Mouse (Mus musculus) frontal cortex, adult (tissue): ENCODE data around the gene Sez6l.

Source experiments
- ATAC-seq: cut with Nextera tagmentation; 2 replicates; pipeline ENCODE4 v1.9.2; 2017; ENCODE audit warnings: mild to moderate bottlenecking, moderate library complexity, mixed read lengths; ENCODE audit not compliant: low TSS enrichment

Gene Sez6l

GRCm38 (mm10) chr5:112391002-112391401 is 186.0 kb downstream of the Sez6l start:
- ATAC-seq, result no peak

GRCm38 (mm10) chr5:112389352-112389751 is 187.6 kb downstream of the Sez6l start:
- ATAC-seq, result peak; percentile 39; the same call in 1 of the 2 replicates

- no peak for ATAC-seq
These were observed 191.0 kb downstream of the Sez6l start for GRCm38 (mm10) chr5:112385973-112386372.

GRCm38 (mm10) chr5:112384805-112385472 is 192.0 kb downstream of the Sez6l start:
- no peak for ATAC-seq

GRCm38 (mm10) chr5:112382641-112383330 is 194.2 kb downstream of the Sez6l start:
- ATAC-seq, result peak; percentile 51

GRCm38 (mm10) chr5:112382042-112382441 is 194.9 kb downstream of the Sez6l start:
- ATAC-seq, result no peak

- ATAC-seq, result no peak
These were observed 195.8 kb downstream of the Sez6l start for GRCm38 (mm10) chr5:112381154-112381553.

GRCm38 (mm10) chr5:112378716-112379115 is 198.3 kb downstream of the Sez6l start:
- ATAC-seq, result no peak

GRCm38 (mm10) chr5:112377380-112377779 is 199.6 kb downstream of the Sez6l start:
- ATAC-seq, result peak; percentile 39

- ATAC-seq, result no peak
These were observed 200.9 kb downstream of the Sez6l start for GRCm38 (mm10) chr5:112376111-112376510.

GRCm38 (mm10) chr5:112371933-112372332 is 205.1 kb downstream of the Sez6l start:
- ATAC-seq, result peak; percentile 78

- ATAC-seq, result no peak
These were observed 206.7 kb downstream of the Sez6l start for GRCm38 (mm10) chr5:112370236-112370813.

GRCm38 (mm10) chr5:112369326-112369725 is 207.7 kb downstream of the Sez6l start:
- no peak for ATAC-seq
